Mouse (Mus musculus): ENCODE measurements around the gene Macf1. TPM values are rescaled to one million over a fixed set of nuclear protein-coding genes. Genes with fewer than 3 reads are reported as not detected.

The Macf1 gene
- polyA plus RNA-seq, 1 experiment = 137 TPM

DNA sequence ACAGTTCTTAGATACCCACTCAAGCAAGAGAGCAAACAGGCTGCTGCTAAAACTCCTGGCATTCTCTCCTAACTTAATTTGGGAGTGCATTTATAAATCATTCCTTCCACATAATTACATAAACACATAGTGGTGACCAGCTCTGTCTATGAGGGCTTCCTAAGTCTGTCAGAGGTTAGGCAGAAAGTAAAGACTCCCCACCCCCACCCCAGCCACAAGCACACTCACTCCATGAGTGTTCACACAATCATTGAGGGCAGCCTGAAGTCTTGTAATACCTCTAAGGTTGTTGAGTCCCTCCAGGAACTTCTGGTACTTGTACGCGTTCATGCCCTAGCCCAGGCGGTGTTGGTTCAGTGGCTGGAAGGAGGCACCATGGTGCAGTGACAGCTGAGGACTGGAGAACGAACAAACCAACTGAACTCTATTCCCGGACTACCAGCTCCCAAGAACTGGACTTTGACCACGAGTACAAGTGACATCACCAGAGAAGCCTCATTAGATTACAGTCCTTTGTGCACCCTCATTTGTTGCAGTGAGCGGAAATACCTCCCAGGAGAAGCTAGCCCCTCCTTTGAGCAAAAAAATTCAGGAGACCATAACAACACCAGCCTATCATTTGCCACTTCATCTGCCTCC lies 70.7 kb downstream of the Macf1 start:
- Histone ChIP-seq H3K4me1 (ENCODE audit: control insufficient read depth, insufficient read depth, low read length) (peaks cover 16% of the 10 kb centered on the region), H3K27ac (ENCODE audit: insufficient read depth, low read length) (no peak overlapping the region)
- TF ChIP-seq POLR2A (IDR thresholded peaks at IDR 0.05; ENCODE audit: extremely low read depth, insufficient read depth, low read length) = no peak
- no peak for TF ChIP-seq CTCF (IDR thresholded peaks at IDR 0.05; ENCODE audit: extremely low read depth, insufficient read depth, low read length)

DNA sequence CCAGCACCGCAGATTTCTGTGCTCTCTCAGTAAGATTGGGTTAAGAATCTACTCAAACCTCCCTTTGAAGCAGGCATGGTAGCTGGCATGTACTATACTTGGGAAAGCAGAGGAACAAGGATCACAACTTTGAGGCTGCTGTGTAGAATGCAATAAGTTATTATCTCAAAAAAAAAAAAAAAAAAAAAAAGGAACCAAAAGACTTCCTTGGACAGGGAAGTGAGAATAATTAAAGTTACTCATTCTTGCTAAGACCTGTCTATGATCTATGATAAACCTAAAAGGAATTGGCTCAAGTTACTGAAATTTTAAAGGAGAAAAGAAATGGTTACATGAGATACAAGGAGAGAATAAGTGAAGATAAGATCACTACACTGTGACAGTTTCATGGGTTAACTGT lies 72.2 kb downstream of the Macf1 start:
- Histone ChIP-seq H3K4me1 (ENCODE audit: control insufficient read depth, insufficient read depth, low read length) (peaks cover 7% of the 10 kb centered on the region; the same call in 1 of the 2 replicates), H3K27ac (ENCODE audit: insufficient read depth, low read length) (no peak overlapping the region), H3K4me3 (ENCODE audit: insufficient read depth, low read length) (no peak overlapping the region)
- TF ChIP-seq POLR2A (IDR thresholded peaks at IDR 0.05; ENCODE audit: extremely low read depth, insufficient read depth, low read length) = no peak

More for the DNA sequence above, 70.7 kb downstream of the Macf1 start:
- no peak overlapping the region for H3K4me3 ChIP-seq (ENCODE audit: insufficient read depth, low read length)

GRCm38 (mm10) chr4:123611241-123611640 lies 72.9 kb downstream of the Macf1 start:
- H3K27ac ChIP-seq (ENCODE audit: insufficient read depth, low read length) = no peak overlapping the region
- H3K4me3 ChIP-seq (ENCODE audit: insufficient read depth, low read length) = no peak overlapping the region
- TF ChIP-seq POLR2A (IDR thresholded peaks at IDR 0.05; ENCODE audit: extremely low read depth, insufficient read depth, low read length) (no peak), CTCF (IDR thresholded peaks at IDR 0.05; ENCODE audit: extremely low read depth, insufficient read depth, low read length) (no peak)
- H3K4me1 ChIP-seq (ENCODE audit: control insufficient read depth, insufficient read depth, low read length) = peaks cover 7% of the 10 kb centered on the region; the same call in 1 of the 2 replicates

DNA sequence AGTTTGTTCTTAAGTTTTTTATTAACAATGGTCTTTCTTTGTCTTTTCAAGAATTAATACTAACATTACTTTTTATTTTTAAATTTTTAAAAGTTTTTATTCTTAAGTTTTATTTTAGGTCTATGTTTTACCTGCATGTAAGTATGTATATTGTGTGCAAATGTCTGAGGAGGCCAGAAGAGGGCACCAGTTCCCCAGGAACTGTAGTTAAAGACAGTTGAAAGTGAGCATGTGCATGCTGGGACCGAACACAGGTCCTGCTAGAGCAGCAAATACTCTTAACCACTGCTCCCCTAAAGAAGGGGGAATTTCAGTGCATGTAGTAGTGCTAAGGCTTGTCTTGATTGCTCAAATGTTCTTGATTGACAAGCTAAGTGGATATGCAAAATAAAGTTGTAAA lies 77.0 kb downstream of the Macf1 start:
- Histone ChIP-seq H3K4me1 (ENCODE audit: control insufficient read depth, insufficient read depth, low read length) (peaks cover 3% of the 10 kb centered on the region; the same call in 1 of the 2 replicates), H3K4me3 (ENCODE audit: insufficient read depth, low read length) (no peak overlapping the region), H3K27ac (ENCODE audit: insufficient read depth, low read length) (no peak overlapping the region)
- TF ChIP-seq CTCF (IDR thresholded peaks at IDR 0.05; ENCODE audit: extremely low read depth, insufficient read depth, low read length) (0 out of 2 replicates have a peak, but pooled peaks have one; percentile 26), POLR2A (IDR thresholded peaks at IDR 0.05; ENCODE audit: extremely low read depth, insufficient read depth, low read length) (no peak)

- H3K4me1 ChIP-seq (ENCODE audit: control insufficient read depth, insufficient read depth, low read length) = peaks cover 3% of the 10 kb centered on the region; the same call in 1 of the 2 replicates
- H3K4me3 ChIP-seq (ENCODE audit: insufficient read depth, low read length) = no peak overlapping the region
- TF ChIP-seq CTCF (IDR thresholded peaks at IDR 0.05; ENCODE audit: extremely low read depth, insufficient read depth, low read length) (no peak), POLR2A (IDR thresholded peaks at IDR 0.05; ENCODE audit: extremely low read depth, insufficient read depth, low read length) (no peak)
- H3K27ac ChIP-seq (ENCODE audit: insufficient read depth, low read length) = no peak overlapping the region
Measured at GRCm38 (mm10) chr4:123605948-123606347, 78.2 kb downstream of the Macf1 start.

GRCm38 (mm10) chr4:123605309-123605708 lies 78.9 kb downstream of the Macf1 start:
- Histone ChIP-seq H3K27ac (ENCODE audit: insufficient read depth, low read length) (no peak overlapping the region), H3K4me3 (ENCODE audit: insufficient read depth, low read length) (no peak overlapping the region), H3K4me1 (ENCODE audit: control insufficient read depth, insufficient read depth, low read length) (peaks cover 2% of the 10 kb centered on the region; the same call in 1 of the 2 replicates)
- TF ChIP-seq POLR2A (IDR thresholded peaks at IDR 0.05; ENCODE audit: extremely low read depth, insufficient read depth, low read length) (no peak), CTCF (IDR thresholded peaks at IDR 0.05; ENCODE audit: extremely low read depth, insufficient read depth, low read length) (no peak)

DNA sequence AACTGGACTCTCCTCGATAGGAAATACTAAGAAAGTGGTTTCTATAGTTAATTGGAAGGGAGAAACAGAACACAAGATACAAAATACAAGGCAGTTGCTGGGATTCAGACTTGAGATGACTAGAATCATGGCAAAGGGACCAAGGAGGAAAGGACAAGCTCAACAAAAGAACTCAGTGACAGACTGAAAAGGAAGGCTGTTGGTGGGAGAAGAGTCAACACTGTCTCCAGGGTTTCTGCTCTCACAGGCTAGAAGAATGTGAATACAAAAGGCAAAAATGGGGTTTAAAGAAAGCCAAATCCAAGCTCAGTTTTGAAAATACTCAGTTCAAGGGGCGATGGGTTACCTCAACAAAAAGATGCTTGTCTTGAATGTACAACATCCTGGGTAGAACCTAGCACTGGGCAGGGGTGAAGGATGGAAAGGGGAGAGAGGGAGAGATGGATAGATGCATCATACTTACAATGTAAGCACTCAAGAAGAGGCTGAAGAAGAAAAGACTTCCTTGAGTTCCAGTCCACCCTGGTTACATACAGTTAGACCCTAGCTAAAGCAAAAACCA lies 81.4 kb downstream of the Macf1 start:
- TF ChIP-seq CTCF (IDR thresholded peaks at IDR 0.05; ENCODE audit: extremely low read depth, insufficient read depth, low read length) (no peak), POLR2A (IDR thresholded peaks at IDR 0.05; ENCODE audit: extremely low read depth, insufficient read depth, low read length) (no peak)
- no peak overlapping the region for H3K4me3 ChIP-seq (ENCODE audit: insufficient read depth, low read length)
- no peak overlapping the region for H3K27ac ChIP-seq (ENCODE audit: insufficient read depth, low read length)
- peaks cover 2% of the 10 kb centered on the region; the same call in 1 of the 2 replicates for H3K4me1 ChIP-seq (ENCODE audit: control insufficient read depth, insufficient read depth, low read length)

GRCm38 (mm10) chr4:123601036-123601435 lies 83.1 kb downstream of the Macf1 start:
- H3K4me1 ChIP-seq (ENCODE audit: control insufficient read depth, insufficient read depth, low read length) = peaks cover 1% of the 10 kb centered on the region; the same call in 1 of the 2 replicates
- H3K27ac ChIP-seq (ENCODE audit: insufficient read depth, low read length) = no peak overlapping the region
- TF ChIP-seq CTCF (IDR thresholded peaks at IDR 0.05; ENCODE audit: extremely low read depth, insufficient read depth, low read length) (no peak), POLR2A (IDR thresholded peaks at IDR 0.05; ENCODE audit: extremely low read depth, insufficient read depth, low read length) (no peak)

DNA sequence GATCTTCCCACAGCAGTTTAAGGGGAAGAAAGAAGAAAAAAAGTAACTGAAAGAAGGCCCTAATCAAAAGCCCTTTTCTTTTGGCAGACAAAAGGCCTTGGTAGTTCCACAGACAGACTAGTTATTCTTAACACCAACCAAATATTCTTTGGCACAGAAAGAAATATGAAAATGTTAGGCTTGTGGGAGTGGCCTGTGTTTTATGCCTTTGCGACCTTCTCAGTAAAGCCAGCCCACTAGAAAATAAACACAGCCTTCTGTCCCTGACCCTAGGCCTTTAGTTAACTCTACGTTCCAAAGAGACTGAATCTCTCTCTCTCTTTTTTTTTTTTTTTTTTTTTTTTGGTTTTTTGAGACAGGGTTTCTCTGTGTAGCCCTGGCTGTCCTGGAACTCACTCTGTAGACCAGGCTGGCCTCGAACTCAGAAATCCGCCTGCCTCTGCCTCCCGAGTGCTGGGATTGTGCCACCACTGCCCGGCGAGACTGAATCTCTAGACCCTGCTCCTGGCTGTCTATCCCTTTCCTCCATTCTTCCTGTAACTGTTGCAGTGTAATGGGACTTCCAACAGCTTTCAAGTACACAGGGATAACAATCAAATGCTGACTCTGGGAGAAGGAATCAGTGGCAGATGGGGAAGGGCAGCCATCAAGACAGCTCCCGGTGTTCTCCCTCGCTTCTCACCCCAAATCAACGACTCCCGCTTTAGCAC lies 85.5 kb downstream of the Macf1 start:
- no peak overlapping the region for H3K27ac ChIP-seq (ENCODE audit: insufficient read depth, low read length)
- H3K4me1 ChIP-seq (ENCODE audit: control insufficient read depth, insufficient read depth, low read length) = peaks cover 3% of the 10 kb centered on the region; the same call in 1 of the 2 replicates
- TF ChIP-seq CTCF (IDR thresholded peaks at IDR 0.05; ENCODE audit: extremely low read depth, insufficient read depth, low read length) (no peak), POLR2A (IDR thresholded peaks at IDR 0.05; ENCODE audit: extremely low read depth, insufficient read depth, low read length) (no peak)
- no peak overlapping the region for H3K4me3 ChIP-seq (ENCODE audit: insufficient read depth, low read length)

More at GRCm38 (mm10) chr4:123601036-123601435, 83.1 kb downstream of the Macf1 start:
- no peak overlapping the region for H3K4me3 ChIP-seq (ENCODE audit: insufficient read depth, low read length)
